Mouse (Mus musculus): Measurements from ENCODE around the gene Bfsp2. TPM values are rescaled to one million over a fixed set of nuclear protein-coding genes. Genes with fewer than 3 reads are reported as not detected.

Gene Bfsp2
- total RNA-seq, 2 experiments from 2014 or later, result 2.6 to 3.7 TPM

- Histone ChIP-seq H3K4me3 (no peak overlapping the region), H3K27ac (no peak overlapping the region)
- TF ChIP-seq CTCF (IDR thresholded peaks at IDR 0.05), result no peak
- no peak for DNase-seq (ENCODE audit: extremely low spot score in 1 of 2, low spot score in 2 of 2)
- intact Hi-C loops (cut with DNase I), result loop anchor here (5.0 kb wide), 2 partner anchors 45 to 95 kb away; no protein-coding TSS in a partner anchor
Measured at GRCm38 (mm10) chr9:103502655-103503054, 22.4 kb upstream of the Bfsp2 start.

GRCm38 (mm10) chr9:103501861-103502364 lies 21.7 kb upstream of the Bfsp2 start:
- no peak overlapping the region for H3K4me3 ChIP-seq
- peak; percentile 59 to 60 for DNase-seq (ENCODE audit: extremely low spot score in 1 of 2, low spot score in 2 of 2)
- peak overlapping the region; percentile 40; the same call in 1 of the 2 replicates for H3K27ac ChIP-seq
- intact Hi-C loops (cut with DNase I), result loop anchor here (5.0 kb wide), 2 partner anchors 45 to 95 kb away; no protein-coding TSS in a partner anchor
- no peak for TF ChIP-seq CTCF (IDR thresholded peaks at IDR 0.05)

- H3K27ac ChIP-seq, result no peak overlapping the region
- no peak for DNase-seq (ENCODE audit: extremely low spot score in 1 of 2, low spot score in 2 of 2)
- intact Hi-C loops (cut with DNase I), result no loop called here
- no peak overlapping the region for H3K4me3 ChIP-seq
- no peak for TF ChIP-seq CTCF (IDR thresholded peaks at IDR 0.05)
Measured at GRCm38 (mm10) chr9:103499366-103499765, 19.1 kb upstream of the Bfsp2 start.

- Histone ChIP-seq H3K27ac (no peak overlapping the region), H3K4me3 (no peak overlapping the region)
- intact Hi-C loops (cut with DNase I), result no loop called here
- no peak for TF ChIP-seq CTCF (IDR thresholded peaks at IDR 0.05)
- DNase-seq (ENCODE audit: extremely low spot score in 1 of 2, low spot score in 2 of 2), result no peak
Measured at GRCm38 (mm10) chr9:103498699-103499098, 18.5 kb upstream of the Bfsp2 start.

GRCm38 (mm10) chr9:103495391-103495790 lies 15.2 kb upstream of the Bfsp2 start:
- no peak for TF ChIP-seq CTCF (IDR thresholded peaks at IDR 0.05)
- Histone ChIP-seq H3K27ac (no peak overlapping the region), H3K4me3 (no peak overlapping the region)
- intact Hi-C loops (cut with DNase I), result loop anchor here (2.0 kb wide), 1 partner anchor 127 kb away; no protein-coding TSS in a partner anchor
- DNase-seq (ENCODE audit: extremely low spot score in 1 of 2, low spot score in 2 of 2), result no peak

- peak; percentile 90 for TF ChIP-seq CTCF (IDR thresholded peaks at IDR 0.05)
- no peak overlapping the region for H3K27ac ChIP-seq
- no peak overlapping the region for H3K4me3 ChIP-seq
- intact Hi-C loops (cut with DNase I), result loop anchor here (1.0 to 5.0 kb wide), 4 partner anchors 128 to 502 kb away; no protein-coding TSS in a partner anchor
- DNase-seq (ENCODE audit: extremely low spot score in 1 of 2, low spot score in 2 of 2), result peak; percentile 73 to 82
Measured at GRCm38 (mm10) chr9:103494346-103495020, 14.3 kb upstream of the Bfsp2 start.

GRCm38 (mm10) chr9:103491985-103492384 lies 11.8 kb upstream of the Bfsp2 start:
- Histone ChIP-seq H3K27ac (no peak overlapping the region), H3K4me3 (no peak overlapping the region)
- TF ChIP-seq CTCF (IDR thresholded peaks at IDR 0.05), result no peak
- DNase-seq (ENCODE audit: extremely low spot score in 1 of 2, low spot score in 2 of 2), result no peak
- intact Hi-C loops (cut with DNase I), result loop anchor here (5.0 kb wide), 1 partner anchor 210 kb away; no protein-coding TSS in a partner anchor

GRCm38 (mm10) chr9:103490439-103490838 lies 10.2 kb upstream of the Bfsp2 start:
- no peak overlapping the region for H3K27ac ChIP-seq
- peak; percentile 98 for TF ChIP-seq CTCF (IDR thresholded peaks at IDR 0.05)
- intact Hi-C loops (cut with DNase I), result loop anchor here (5.0 kb wide), 1 partner anchor 212 kb away; no protein-coding TSS in a partner anchor
- peak; percentile 74 to 82 for DNase-seq (ENCODE audit: extremely low spot score in 1 of 2, low spot score in 2 of 2)
- H3K4me3 ChIP-seq, result no peak overlapping the region

GRCm38 (mm10) chr9:103489883-103490282 lies 9.7 kb upstream of the Bfsp2 start:
- TF ChIP-seq CTCF (IDR thresholded peaks at IDR 0.05), result no peak
- DNase-seq (ENCODE audit: extremely low spot score in 1 of 2, low spot score in 2 of 2), result no peak
- H3K4me3 ChIP-seq, result no peak overlapping the region
- intact Hi-C loops (cut with DNase I), result loop anchor here (5.0 kb wide), 1 partner anchor 212 kb away; no protein-coding TSS in a partner anchor
- H3K27ac ChIP-seq, result no peak overlapping the region

GRCm38 (mm10) chr9:103489096-103489495 lies 8.9 kb upstream of the Bfsp2 start:
- intact Hi-C loops (cut with DNase I), result no loop called here
- no peak overlapping the region for H3K4me3 ChIP-seq
- TF ChIP-seq CTCF (IDR thresholded peaks at IDR 0.05), result no peak

GRCm38 (mm10) chr9:103486262-103486661 lies 6.0 kb upstream of the Bfsp2 start:
- TF ChIP-seq CTCF (IDR thresholded peaks at IDR 0.05), result no peak
- no peak overlapping the region for H3K27ac ChIP-seq
- intact Hi-C loops (cut with DNase I), result no loop called here
- DNase-seq (ENCODE audit: extremely low spot score in 1 of 2, low spot score in 2 of 2), result no peak
- H3K4me3 ChIP-seq, result no peak overlapping the region

More at GRCm38 (mm10) chr9:103489096-103489495, 8.9 kb upstream of the Bfsp2 start:
- no peak for DNase-seq (ENCODE audit: extremely low spot score in 1 of 2, low spot score in 2 of 2)
- H3K27ac ChIP-seq, result no peak overlapping the region

GRCm38 (mm10) chr9:103485606-103486005 lies 5.4 kb upstream of the Bfsp2 start:
- intact Hi-C loops (cut with DNase I), result no loop called here
- Histone ChIP-seq H3K4me3 (no peak overlapping the region), H3K27ac (no peak overlapping the region)
- DNase-seq (ENCODE audit: extremely low spot score in 1 of 2, low spot score in 2 of 2), result no peak
- TF ChIP-seq CTCF (IDR thresholded peaks at IDR 0.05), result no peak

Measured in left cerebral cortex, adult 2 months (tissue).